Mouse (Mus musculus): ENCODE measurements around the gene Cys1. TPM values are rescaled to one million over a fixed set of nuclear protein-coding genes. Genes with fewer than 3 reads are reported as not detected.
"Not testable (repeated sequence)": the region's sequence is repeated elsewhere in the genome, so short reads cannot be mapped to it uniquely, and the experiment has no call there.

Gene Cys1
- polyA plus RNA-seq, 1 experiment from 2014 or later: 1.7 TPM

DNA sequence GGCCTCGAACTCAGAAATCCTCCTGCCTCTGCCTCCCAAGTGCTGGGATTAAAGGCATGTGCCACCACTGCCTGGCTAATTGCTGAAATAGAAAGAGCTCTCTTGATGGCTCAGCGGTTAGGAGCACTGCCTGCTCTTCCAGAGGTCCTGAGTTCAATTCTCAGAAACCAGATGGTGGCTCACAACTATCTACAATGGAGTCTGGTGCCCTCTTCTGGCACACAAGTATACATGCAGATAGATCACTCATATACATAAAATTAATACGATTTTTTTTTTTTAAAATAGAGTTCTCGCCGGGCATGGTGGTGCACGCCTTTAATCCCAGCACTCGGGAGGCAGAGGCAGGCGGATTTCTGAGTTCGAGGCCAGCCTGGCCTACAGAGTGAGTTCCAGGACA, 20.0 kb upstream of the Cys1 start:
- not testable (repeated sequence) for H3K4me3 ChIP-seq (ENCODE audit: low read depth, low read length); H3K36me3 ChIP-seq (ENCODE audit: insufficient read depth, low read length); ATAC-seq; H3K4me1 ChIP-seq (ENCODE audit: insufficient read depth, low read depth, low read length); H3K4me2 ChIP-seq (replicated peaks; ENCODE audit: low read depth, low read length); DNase-seq (ENCODE audit: low spot score); H3K27ac ChIP-seq (ENCODE audit: low read length); H3K9ac ChIP-seq (replicated peaks; ENCODE audit: low read depth); H3K9me3 ChIP-seq (ENCODE audit: low read length); H3K27me3 ChIP-seq (replicated peaks; ENCODE audit: insufficient read depth, low read length)
- 0 out of 2 replicates have a peak, but pooled peaks have one; percentile 13 for TF ChIP-seq CTCF (IDR thresholded peaks at IDR 0.05)
- WGBS: 89% methylated on average over 9 of the region's 9 CpGs

DNA sequence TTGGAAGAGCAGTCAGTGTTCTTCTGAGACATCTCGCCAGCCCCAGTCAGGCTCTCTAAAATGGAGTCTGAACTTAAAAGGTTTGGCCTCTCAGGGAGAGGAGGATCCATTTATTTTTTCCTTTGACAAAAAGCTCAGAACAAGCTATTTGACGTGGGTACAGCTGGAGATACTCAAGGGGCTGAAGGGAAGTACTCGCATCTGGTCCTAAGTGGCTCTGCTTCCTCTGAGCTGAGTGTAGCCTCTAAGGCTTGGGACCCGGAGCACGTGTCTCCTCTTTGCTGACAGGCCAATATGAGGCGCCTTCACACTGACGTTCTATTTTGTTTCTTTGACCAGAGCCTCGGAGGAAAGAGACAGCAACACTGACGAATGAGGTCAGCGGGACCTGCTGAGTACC, 18.0 kb upstream of the Cys1 start:
- Histone ChIP-seq H3K36me3 (ENCODE audit: insufficient read depth, low read length) (no peaks in the 10 kb centered on the region), H3K4me3 (ENCODE audit: low read depth, low read length) (no peak overlapping the region), H3K27ac (ENCODE audit: low read length) (no peak overlapping the region), H3K27me3 (replicated peaks; ENCODE audit: insufficient read depth, low read length) (no peaks in the 10 kb centered on the region), H3K4me1 (ENCODE audit: insufficient read depth, low read depth, low read length) (no peaks in the 10 kb centered on the region), H3K9ac (replicated peaks; ENCODE audit: low read depth) (no peak overlapping the region), H3K4me2 (replicated peaks; ENCODE audit: low read depth, low read length) (no peak overlapping the region), H3K9me3 (ENCODE audit: low read length) (no peaks in the 10 kb centered on the region)
- TF ChIP-seq CTCF (IDR thresholded peaks at IDR 0.05) (no peak), EP300 (IDR thresholded peaks at IDR 0.05) (no peak)
- WGBS: 37% methylated on average over 10 of the region's 10 CpGs
- DNase-seq (ENCODE audit: low spot score) (no peak), ATAC-seq (no peak; the same call in 1 of the 2 replicates)

DNA sequence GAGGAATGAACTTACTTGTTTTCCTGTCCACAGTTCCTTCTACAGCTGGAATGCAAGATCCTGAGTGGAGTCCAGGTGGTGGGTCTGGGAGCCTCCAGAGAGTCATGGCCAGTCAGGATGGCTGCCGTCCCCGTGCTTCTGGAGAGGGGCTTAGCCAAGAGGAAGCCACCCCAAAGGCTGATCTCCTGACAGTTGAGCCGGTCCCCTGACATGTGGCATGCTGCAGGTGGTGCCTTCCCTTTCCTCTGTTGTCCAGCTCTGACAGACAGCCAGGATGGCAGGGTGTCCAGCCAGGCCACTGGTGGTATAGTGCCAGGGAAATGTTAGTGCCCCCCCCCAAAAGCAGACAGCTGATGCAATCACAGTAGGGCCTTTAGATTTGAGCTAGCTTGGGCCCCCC, 16.9 kb upstream of the Cys1 start:
- Histone ChIP-seq H3K4me3 (ENCODE audit: low read depth, low read length) (no peak overlapping the region), H3K9ac (replicated peaks; ENCODE audit: low read depth) (no peak overlapping the region), H3K4me1 (ENCODE audit: insufficient read depth, low read depth, low read length) (no peaks in the 10 kb centered on the region), H3K9me3 (ENCODE audit: low read length) (no peaks in the 10 kb centered on the region), H3K4me2 (replicated peaks; ENCODE audit: low read depth, low read length) (no peak overlapping the region), H3K27ac (ENCODE audit: low read length) (no peak overlapping the region), H3K27me3 (replicated peaks; ENCODE audit: insufficient read depth, low read length) (no peaks in the 10 kb centered on the region), H3K36me3 (ENCODE audit: insufficient read depth, low read length) (no peaks in the 10 kb centered on the region)
- ATAC-seq: no peak
- WGBS: 51% methylated on average over 3 of the region's 3 CpGs
- no peak for DNase-seq (ENCODE audit: low spot score)
- TF ChIP-seq CTCF (IDR thresholded peaks at IDR 0.05) (no peak), EP300 (IDR thresholded peaks at IDR 0.05) (no peak)

DNA sequence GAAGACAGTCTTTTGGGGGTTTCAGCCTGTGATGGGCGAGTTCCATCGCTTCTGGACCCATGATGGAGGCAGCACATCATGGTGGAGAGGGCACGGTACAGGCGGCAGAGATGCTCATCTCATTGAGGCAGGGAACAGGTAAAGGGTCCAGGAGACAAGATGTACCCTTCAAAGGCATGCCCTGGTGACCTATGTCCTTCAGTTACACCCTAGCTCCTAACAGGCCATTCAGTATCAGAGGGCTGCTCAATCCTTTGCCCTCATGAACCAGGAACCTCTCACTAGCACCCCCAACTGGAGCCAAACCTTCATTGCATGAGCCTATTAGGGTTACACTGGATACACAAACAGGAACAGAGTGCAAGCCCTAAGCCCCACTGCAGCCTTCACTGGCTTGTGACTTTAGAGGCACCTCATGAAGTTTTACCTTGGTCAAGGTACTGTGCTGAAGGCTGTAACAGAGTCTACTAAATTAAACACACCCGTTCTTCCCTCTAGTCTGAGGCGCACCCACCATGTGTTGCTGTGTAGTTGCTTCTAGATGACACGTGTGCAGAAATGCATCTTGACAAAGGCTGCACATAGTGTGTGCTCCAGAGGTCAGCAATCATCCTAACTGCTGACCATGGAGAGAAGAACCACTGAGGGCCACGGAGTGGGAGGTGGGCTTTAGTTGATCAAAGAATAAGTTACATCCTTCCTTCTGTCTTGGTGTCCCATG, 16.0 kb upstream of the Cys1 start:
- H3K4me2 ChIP-seq (replicated peaks; ENCODE audit: low read depth, low read length): no peak overlapping the region
- WGBS: 59% methylated on average over 8 of the region's 8 CpGs
- H3K9me3 ChIP-seq (ENCODE audit: low read length): no peaks in the 10 kb centered on the region
- no peak overlapping the region for H3K27ac ChIP-seq (ENCODE audit: low read length)
- H3K9ac ChIP-seq (replicated peaks; ENCODE audit: low read depth): no peak overlapping the region
- H3K36me3 ChIP-seq (ENCODE audit: insufficient read depth, low read length): no peaks in the 10 kb centered on the region
- H3K27me3 ChIP-seq (replicated peaks; ENCODE audit: insufficient read depth, low read length): no peaks in the 10 kb centered on the region
- no peak overlapping the region for H3K4me3 ChIP-seq (ENCODE audit: low read depth, low read length)
- ATAC-seq (no peak), DNase-seq (ENCODE audit: low spot score) (no peak)
- TF ChIP-seq EP300 (IDR thresholded peaks at IDR 0.05) (no peak), CTCF (IDR thresholded peaks at IDR 0.05) (peak; percentile 16; the same call in 1 of the 2 replicates)
- H3K4me1 ChIP-seq (ENCODE audit: insufficient read depth, low read depth, low read length): no peaks in the 10 kb centered on the region

DNA sequence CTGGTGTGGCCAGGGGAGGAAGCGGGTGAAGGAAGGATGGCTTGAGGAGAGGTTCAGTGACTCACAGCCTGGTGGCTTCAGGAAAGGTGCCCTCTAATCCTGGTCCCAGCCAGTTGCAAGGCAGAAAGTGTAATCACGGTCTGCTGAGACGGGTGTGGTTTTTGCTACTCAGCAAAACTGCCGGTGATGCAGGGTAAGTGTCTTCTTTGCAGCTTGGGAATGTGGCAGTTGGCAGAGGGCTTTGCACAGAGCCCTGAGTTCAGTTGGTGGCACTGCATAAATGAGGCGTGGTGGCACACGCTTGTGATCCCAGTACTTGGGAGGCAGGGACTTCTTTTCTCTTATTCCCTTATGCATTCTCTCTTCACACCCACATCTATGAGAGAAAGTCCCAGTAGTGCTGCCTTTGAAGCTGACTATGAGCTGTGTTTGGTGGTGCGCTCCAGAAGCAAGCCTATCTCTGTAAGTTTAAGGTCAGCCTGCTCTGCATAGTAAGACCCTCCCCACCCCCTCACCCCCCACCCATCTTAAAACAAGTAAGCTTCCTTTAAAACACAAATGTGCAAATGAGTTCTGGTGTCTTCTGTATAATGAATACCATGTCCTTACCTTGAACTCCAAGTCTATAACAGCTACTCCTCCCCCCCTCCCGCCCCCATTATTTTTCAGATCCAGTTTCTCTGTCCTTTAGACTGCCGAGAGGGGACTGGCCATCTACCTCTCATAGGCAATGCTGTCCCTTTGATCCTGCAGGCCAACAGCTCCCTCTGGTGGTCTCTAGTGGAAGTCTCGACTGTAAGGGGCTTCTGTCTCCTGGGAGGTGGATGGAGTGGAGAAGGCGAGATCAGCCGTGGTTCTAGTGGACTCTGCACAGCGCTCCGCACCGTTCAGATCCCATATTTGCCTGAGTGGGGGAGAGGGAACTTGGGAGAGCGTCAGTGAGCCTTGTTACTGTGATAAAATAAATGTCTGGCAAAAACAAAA, 15.2 kb upstream of the Cys1 start:
- no peak overlapping the region for H3K4me2 ChIP-seq (replicated peaks; ENCODE audit: low read depth, low read length)
- ATAC-seq (peak; percentile 88), DNase-seq (ENCODE audit: low spot score) (peak; percentile 87)
- peak; percentile 99 for TF ChIP-seq CTCF (IDR thresholded peaks at IDR 0.05)
- TF ChIP-seq EP300 (IDR thresholded peaks at IDR 0.05): no peak
- 38% methylated on average over 16 of the region's 16 CpGs for WGBS
- H3K9ac ChIP-seq (replicated peaks; ENCODE audit: low read depth): no peak overlapping the region
- H3K27me3 ChIP-seq (replicated peaks; ENCODE audit: insufficient read depth, low read length): no peaks in the 10 kb centered on the region
- H3K9me3 ChIP-seq (ENCODE audit: low read length): no peaks in the 10 kb centered on the region
- H3K36me3 ChIP-seq (ENCODE audit: insufficient read depth, low read length): no peaks in the 10 kb centered on the region
- H3K27ac ChIP-seq (ENCODE audit: low read length): no peak overlapping the region
- H3K4me3 ChIP-seq (ENCODE audit: low read depth, low read length): no peak overlapping the region
- H3K4me1 ChIP-seq (ENCODE audit: insufficient read depth, low read depth, low read length): no peaks in the 10 kb centered on the region

DNA sequence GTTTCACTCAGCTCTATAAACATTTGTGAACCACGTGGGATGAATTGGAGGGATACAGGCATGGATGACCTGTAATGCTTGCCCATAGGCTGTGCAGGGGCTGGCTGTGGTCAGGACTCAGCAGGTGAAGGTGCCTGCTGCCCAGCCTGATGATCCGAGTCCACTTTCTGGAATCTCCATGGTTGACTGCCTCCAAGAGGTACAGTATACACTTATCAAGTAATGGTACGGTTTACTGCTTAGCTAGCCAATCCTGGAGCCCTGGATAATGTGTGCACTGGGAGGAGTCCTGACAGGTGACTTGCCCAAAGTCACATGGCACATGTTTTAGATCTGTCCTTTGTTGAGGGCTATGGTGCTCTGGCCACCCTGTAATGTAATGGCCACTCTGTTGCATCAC, 8.7 kb upstream of the Cys1 start:
- DNase-seq (ENCODE audit: low spot score) (no peak), ATAC-seq (no peak)
- Histone ChIP-seq H3K4me3 (ENCODE audit: low read depth, low read length) (no peak overlapping the region), H3K27me3 (replicated peaks; ENCODE audit: insufficient read depth, low read length) (no peaks in the 10 kb centered on the region), H3K27ac (ENCODE audit: low read length) (no peak overlapping the region), H3K4me2 (replicated peaks; ENCODE audit: low read depth, low read length) (no peak overlapping the region), H3K9me3 (ENCODE audit: low read length) (no peaks in the 10 kb centered on the region), H3K36me3 (ENCODE audit: insufficient read depth, low read length) (no peaks in the 10 kb centered on the region), H3K4me1 (ENCODE audit: insufficient read depth, low read depth, low read length) (no peaks in the 10 kb centered on the region), H3K9ac (replicated peaks; ENCODE audit: low read depth) (no peak overlapping the region)
- TF ChIP-seq CTCF (IDR thresholded peaks at IDR 0.05) (no peak), EP300 (IDR thresholded peaks at IDR 0.05) (no peak)
- 80% methylated on average over 3 of the region's 3 CpGs for WGBS

Measured in lung, postnatal 0 days (tissue).